Mouse (Mus musculus) ES-CJ7 (cell line): ENCODE data around the gene Aifm2.
A peak's percentile ranks its signal among the peaks of the same experiment; 100 is the strongest.

Experiments
- DNase-seq: peaks from one replicate; pipeline ENCODE4 v3.0.0; 2011; ENCODE audit warnings: low read depth, low spot score

Aifm2 gene

DNA sequence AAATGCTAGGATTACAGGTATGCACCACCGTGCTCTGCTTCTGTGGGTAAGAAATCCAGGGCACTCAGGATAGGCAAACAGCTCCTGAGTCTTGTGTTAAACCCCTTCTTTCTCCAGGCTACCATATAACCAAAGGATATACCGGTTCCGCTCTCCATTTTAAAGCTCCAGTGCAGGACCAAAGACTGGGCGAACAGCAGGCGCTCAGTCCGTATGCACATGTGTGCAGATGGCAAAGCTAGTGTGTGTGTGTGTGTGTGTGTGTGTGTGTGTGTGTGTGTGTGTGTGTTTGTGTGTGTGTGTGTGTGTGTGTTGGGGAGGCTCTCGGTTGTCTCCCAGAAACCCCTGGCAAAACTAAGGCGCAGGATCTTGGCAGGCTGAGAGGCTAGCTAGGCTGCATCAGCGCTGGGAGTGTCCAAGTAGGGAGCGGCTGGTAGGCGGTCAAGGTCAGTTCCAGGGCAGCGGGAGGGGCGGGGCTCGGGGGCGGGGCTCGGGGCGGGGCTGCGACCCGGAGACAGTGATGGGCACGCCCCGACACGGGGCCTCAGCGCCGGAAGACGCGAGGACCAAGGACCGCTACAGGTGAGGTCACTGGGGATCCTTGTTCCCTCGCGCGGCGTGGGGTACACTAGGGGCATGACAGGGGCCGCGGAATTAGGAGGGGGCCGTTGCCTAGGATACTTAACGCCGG lies at the start of gene Aifm2:
Aifm2 (plus strand) TSS at position 493 of the 691 bp plus-strand sequence.
- DNase-seq, result peak; percentile 77

DNA sequence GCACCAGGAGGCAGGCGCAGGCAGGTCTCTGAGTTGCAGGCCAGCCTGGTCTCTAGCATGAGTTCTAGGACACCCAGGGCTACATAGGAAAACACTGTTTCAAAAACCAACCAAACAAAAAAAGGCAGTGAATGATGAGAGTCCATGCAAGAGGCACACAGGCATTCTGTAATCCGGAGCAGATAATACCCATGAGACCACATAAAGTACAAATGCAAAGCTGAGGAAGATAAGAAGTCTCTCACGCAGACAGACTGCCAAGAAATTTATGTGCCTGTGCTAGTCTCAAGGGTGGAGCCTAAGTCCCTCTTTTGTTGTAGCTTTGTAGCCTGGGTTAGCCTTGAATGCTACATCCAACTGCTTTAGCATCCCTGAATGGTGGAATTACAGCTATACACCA lies 49.4 kb upstream of the Aifm2 start:
- no peak for DNase-seq

DNA sequence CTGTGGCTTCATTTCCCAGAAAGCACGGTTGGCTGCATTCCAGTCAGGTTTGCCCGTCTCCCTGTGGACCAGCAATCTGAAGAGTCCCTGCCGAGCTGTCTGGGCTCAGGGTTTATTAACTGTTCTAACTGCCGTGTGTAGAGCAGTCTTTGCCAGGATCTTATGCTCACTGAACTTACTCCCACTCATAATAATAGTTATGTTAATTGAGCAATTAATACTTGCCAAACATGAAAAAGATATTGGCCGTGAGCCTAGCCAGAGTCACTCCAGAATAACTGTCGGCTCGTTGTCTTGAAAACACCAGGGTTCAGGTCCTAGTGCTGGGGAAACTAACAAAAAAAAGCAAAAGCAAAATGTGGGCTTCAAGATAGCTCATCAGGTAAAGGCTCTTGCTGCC lies 45.8 kb upstream of the Aifm2 start:
- DNase-seq, result no peak

DNA sequence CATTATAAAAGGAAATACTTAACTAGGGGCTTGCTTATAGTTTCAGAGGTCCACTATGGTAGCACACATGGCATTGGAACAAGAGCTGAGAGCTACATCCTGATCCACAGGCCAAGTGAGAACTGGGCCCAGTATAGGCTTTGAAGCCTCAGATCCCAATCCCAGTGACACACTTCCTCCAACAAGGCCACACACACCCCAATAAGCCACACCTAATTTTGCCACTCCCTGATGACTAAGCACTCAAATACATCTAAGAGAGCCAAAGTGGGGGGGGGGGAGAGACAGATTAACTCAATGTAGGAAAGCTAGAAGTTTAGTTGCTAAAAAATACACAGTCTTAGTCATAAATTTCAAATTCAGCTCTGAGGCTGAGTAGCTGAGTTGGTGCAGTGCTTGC lies 45.2 kb upstream of the Aifm2 start:
- DNase-seq, result peak; percentile 28

DNA sequence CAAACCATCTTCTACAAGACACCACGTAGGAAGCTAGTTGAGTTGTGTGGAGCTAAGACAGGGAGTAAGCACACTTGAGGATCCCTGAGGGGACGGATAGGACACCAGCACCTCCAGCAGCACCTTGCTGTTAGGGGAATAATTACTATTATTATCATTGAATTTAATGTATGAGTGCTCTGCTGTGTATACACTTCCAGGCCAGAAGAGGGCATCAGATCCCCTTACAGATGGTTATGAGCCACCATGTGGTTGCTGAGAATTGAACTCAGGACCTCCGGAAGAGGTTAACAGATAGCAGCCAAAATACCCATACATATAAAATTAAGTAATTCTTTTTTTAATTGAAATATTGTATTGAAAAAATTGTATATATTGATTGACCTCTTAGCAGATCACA lies 44.3 kb upstream of the Aifm2 start:
- DNase-seq, result no peak

DNA sequence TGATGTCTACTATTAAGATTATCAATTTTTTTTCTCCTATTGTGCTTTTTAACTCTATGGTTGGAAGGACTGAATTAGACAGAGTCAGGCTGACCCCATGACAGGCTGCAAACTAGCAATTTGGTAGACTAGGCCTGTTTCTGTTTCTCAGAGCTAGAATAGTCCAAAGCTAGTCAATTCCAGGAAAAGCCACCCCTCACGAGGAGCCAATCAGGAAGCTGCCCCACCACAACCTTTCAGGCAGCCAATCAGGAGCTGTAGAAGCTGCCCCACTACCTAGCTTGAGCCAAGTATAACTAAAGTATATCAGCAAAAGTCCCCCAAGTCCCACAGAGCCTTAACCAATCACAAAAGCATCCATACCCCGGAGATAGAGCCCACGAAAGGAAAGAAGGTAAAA lies 39.1 kb upstream of the Aifm2 start:
- DNase-seq, result no peak

DNA sequence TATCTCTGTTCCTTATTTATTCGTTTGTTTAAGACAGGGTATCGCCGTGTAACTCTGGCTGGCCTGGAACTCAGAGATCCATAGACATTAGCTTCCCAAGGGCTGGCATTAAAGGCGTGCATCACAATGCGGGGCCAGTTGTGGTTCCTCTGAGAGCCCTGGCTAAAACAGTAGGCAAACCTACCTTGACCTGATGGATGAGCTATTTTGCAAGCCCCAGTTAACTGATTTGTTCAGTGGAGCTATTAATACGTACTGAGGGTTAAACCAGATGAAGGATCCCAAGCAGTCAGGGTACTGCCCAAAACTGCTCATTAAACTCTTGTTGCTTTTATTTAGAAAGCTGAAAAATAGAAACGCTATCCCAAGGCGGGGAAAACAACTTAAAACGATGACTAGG lies 35.5 kb upstream of the Aifm2 start:
- DNase-seq, result no peak

DNA sequence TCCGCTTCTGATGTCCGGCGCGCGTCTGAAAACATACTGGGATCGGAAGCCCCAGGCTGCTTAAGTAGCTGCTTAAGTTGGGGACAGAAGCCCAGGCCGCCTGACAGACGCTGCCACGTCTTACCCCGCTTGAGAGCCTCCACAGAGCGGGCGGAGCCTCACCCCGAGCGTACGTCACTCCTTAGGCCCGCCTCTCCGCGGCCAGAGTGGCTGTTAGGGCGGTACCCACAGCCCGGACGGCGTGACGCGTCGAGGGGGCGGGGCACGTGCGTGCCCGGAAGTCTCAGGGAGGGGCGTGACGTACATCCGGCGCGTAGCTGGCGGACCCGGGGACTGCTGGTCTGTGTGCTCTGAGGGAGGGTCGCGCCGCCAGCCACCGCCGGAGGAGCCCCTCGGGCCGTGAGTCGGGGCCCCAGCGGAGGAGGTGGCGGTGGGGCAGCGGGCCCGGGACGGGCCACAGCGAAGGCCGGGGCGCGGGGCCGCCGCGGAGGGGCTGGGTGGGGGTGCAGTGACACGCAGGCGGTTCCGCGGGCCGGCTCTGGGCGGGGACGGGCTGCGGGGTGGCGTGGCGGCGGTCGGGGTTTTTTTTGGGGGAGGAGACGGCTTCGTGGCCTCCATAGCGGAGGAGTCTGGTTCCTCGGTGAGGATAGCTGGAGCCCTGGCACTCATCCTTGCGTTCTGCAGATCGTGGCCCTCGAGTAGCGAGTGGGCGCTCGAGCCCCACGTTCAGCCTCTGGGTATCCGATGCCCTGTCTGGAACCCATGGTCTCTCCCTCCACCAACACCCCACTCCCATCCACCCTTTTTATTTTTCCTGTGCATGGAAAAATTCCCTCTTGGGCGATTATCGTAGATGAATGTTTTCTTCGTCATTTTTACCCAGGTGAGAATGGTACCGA lies 34.8 kb upstream of the Aifm2 start, which contains the start of gene Sar1a:
Sar1a (plus strand) TSS at position 285 of the 899 bp plus-strand sequence.
- DNase-seq, result peak; percentile 97

DNA sequence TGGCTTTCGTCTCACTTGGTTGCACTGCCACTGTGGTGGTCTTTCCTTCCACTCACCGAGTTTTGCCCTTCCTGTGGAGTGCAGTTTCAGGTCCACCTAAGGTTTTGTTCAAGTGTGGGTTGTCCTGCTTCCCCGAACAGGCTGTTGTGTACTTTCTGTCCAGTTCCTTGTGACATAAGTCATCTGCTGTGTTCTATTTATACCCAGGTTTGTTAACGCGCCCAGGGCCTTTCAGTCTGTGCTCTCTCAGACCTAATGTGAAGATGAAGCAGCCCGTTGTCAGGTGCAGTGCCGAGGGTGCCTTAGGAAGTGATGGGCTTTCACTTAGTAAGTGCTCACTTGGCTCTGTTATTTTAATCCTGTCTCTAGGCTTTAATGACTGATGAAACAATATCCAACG lies 25.7 kb upstream of the Aifm2 start:
- DNase-seq, result no peak

DNA sequence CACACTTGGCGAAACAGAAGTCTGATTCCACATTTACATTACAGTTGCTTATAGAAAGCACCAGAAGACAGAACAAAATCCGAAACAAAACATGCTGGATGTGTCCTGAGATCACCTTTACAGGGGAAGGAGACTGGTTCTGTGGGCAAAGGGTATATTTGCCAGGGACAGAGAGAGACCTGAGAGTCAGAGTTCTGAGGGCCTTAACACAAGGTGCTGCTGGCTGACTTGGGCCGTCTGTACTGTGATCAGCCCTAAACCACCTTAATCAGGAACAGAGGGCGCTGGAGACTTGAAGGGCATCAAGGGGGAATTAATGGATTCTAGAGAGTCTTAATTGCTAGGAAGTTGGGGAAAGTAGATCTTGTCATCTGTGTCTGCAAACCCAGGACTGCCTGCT lies 21.5 kb upstream of the Aifm2 start:
- peak; percentile 35 for DNase-seq

DNA sequence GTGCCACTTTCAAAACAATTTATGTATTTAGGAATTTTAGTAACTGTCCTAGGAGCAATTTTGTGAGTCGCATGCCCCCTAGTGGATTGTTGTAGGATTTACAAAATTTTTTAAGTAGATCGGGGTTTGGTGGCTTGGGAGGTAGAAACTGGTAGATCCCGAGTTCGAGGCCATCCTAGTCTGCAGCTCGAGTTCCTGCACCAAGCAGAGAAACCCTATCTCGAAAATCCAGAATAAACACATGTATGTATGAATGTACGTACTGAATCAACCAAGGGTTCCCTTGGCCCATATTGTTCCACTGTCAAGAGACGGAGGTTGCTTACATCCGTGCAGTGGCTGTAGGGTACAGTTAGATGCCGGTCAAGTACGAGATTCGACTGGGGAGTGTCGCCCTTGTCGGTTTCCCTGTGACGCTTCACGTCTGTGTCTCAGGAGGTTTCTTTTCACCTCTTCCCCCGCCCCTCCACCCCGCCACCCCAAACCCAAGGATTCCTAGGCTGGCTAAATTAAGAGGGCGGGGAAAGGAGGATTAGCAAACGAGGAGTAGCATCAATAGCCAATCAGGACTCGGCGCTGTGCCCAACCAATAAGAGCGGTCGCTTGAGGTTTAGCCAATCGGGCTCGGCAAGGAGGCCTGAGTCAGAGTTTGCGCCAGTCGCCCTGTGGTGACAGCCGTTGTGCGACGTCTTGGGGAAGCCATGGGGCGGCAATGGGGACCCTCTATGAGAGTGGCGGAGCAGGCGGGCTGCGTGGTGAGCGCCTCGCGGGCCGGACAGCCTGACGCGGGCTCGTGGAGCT lies 20.0 kb upstream of the Aifm2 start, which contains the start of gene Tysnd1:
Tysnd1 (plus strand) TSS at position 645 of the 801 bp plus-strand sequence.
- peak; percentile 99 for DNase-seq

DNA sequence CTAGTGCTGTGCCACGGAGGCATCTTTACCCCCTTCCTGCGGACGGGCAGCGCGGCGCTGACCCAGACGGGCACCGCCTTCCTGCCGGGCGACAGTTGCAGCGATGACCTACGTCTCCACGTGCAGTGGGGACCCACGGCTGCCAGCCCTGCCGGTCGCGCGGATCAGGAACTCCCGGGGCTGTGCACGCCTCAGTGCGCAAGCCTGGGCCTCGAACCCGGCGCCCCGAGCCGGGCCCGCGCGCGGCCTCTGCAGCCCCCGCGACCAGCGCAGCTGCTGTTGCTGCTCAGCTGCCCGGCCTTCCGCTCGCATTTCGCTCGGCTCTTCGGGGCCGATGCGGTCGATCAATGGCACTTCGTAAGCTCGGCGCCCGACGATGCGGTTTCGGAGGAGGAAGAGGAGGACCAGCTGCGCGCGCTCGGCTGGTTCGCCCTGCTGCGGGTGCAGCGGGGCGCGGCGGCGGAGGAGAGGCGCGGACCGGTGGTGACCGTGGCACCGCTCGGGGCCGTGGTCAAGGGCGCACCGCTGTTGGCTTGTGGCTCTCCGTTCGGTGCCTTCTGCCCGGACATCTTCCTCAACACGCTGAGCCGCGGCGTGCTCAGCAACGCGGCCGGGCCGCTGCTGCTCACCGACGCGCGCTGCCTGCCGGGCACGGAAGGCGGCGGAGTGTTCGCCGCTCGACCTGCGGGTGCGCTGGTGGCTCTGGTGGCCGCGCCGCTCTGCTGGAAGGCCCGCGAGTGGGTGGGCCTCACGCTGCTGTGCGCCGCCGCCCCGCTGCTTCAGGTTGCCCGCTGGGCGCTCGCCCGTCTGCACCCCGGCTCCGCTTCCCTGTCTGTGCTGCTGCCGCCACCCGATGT lies 19.1 kb upstream of the Aifm2 start:
- DNase-seq, result no peak

DNA sequence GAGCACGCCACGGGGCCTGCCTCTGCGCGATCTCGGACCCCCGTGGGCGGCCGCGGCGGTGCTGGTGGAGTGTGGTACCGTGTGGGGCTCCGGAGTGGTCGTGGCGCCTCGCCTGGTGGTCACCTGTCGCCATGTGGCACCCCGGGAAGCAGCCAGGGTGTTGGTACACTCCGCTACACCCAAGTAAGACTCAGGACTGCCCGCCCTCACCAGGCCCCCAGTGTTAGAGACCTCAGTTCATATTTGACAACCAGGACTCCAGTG lies 18.6 kb upstream of the Aifm2 start:
- no peak for DNase-seq

DNA sequence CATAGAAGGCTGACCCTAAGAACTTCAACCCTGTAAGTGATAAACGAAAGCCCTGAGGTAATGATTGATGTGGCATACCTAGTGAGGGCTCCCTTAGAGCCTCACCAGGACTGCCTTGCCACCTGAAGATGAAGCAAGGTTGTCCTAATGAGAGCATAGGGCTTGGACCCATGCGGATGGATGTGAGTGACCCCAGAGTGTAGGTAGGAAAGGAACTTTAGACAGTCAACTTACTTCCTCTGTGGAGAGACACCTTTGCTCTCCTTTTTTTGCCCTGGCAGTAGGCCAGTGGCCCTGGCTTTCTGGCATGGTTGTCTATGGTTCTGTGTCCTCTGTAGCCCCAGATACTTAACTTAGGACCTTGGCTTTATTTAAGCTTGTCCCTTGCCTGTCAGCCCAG lies 18.0 kb upstream of the Aifm2 start:
- DNase-seq, result no peak

DNA sequence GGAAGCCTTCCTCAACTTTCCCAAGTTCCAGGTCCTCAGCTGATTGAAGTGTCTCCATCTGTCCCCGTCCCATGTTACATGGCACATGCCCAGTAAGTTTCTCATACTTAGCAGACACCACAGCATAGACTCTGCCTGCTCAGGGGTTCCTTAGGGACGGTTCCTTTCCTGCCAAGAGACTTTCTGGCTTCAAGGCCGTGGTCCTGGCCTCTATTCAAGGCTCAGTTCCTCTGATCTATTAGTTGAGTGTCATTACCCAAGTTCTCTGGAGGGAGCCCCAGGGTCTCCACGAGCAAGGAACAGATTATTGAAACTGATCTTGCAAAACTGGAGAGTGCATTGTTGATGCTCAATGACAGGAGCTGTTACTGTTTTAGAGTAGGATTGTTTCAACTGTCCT lies 10.4 kb upstream of the Aifm2 start:
- DNase-seq, result no peak

DNA sequence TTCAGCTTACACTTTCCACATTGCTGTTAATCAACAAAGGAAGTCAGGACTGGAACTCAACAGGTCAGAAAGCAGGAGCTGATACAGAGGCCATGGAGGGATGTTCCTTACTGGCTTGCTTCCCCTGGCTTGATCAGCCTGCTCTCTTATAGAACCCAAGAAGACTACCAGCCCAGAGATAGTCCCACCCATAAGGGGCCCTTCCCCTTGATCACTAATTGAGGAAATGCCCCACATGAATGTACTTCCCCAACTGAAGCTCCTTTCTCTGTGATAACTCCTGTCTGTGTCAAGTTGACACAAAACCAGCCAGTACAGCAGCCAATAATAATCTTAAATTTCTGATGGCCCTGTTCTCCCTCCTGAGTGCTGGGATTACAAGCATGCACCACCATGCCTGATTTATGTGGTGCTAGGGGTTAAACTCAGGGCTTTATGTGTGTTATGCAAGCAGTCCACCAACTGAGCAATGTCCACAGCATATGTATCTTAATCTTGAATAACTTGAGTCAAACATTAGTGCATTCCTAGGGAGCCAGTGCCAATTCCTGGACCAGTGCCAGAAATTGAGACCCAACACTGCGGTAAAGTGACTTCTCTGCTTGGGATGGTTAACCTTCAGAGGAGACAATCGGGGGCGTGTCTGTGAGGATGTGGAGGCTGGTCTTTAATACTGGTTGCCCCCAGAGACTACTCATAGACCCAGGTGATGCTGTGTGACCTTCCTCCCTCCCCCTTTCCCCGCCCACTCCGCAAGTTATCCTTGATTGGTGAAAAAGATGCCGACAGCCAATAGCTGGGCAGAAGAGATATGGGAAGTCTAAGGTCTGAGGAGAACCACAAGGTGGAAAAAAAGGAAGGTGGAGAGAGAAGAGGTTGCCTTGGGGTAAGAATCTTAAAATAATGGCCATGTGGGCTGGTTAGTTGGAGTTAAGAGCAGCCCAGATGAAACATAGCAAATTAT lies 8.4 kb upstream of the Aifm2 start:
- peak; percentile 38 for DNase-seq

DNA sequence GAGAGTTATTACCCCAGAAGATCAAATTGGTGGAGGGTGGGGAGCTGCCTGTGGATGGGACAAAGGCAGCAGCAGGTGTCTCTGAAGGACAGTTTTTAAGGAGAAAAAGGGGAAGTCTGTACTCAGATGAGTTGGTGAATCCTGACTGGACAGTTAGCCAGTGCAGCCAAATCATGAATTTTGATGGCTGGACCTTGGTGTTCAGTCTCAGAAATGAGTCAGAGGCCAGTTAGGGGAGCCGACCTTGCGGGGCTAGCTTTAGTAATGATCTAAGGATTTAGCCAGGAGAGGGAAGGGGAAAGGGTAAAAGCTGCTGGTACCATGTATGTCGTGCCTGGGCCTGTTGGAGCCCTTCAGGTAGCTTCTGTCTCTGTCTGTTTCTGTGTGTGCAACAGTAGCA lies 1.5 kb upstream of the Aifm2 start:
- DNase-seq, result no peak

DNA sequence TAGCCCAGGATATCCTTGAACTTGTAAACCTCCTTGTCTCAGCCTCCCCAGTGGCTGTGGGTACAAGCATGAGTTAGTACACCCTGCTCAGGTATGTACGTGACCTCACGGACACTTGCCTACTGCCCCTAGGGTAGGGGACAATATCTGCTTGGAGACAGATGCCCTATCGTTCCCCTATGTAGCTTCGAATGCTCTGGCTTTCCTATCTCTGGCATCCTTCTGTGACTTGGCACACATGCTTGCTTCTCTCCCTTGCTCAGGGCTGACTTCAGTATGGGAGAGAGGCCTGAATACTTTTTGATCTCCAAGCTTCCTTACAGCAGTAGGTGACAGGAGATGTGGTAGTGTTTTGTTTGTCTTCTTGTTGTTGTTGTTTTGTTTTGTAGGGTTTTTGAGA lies 917 bp upstream of the Aifm2 start:
- DNase-seq, result no peak

DNA sequence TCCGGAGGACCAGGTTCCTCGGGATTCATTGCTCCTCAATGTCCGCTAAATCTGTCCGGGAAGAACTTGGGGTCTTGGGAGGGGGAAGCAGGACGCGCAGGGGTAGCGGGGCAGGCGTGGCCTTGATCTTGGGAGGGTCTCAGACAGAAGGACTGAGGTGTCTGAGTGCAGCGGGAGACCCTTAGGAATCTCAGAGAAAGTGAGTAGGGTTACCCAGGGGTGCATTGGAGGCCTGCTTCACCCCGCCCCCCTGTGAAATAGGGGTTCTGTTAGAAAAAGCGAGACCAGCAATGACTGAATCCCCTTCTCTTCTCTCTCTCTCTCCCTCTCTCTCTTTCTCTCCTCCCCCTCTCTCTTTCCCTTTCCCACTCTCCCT lies 387 bp downstream of the Aifm2 start:
- DNase-seq, result no peak
